Mouse (Mus musculus) CH12.LX (cell line): ENCODE results near the gene Fyco1. TPM values are rescaled to one million over a fixed set of nuclear protein-coding genes. Genes with fewer than 3 reads are reported as not detected.

Experiments
- DNase-seq: peaks from one replicate; pipeline ENCODE4 v3.0.0-alpha.2; 2013; ENCODE audit errors: extremely low read depth
- H3K27ac ChIP-seq: 2 replicates; pipeline ENCODE4 v1.5.1; 2012; ENCODE audit warnings: low read depth, mild to moderate bottlenecking, control low read depth, moderate library complexity; ENCODE audit not compliant: insufficient read depth
- H3K27me3 ChIP-seq: replicated peaks from 2 replicates; pipeline ENCODE3; 2012; ENCODE audit warnings: inconsistent platforms
- H3K36me3 ChIP-seq, 2 experiments: replicated peaks in 1 of 2; 2 replicates each; pipeline versions ENCODE3 to v1.6.1; 2012; ENCODE audit warnings: inconsistent platforms in 1 of 2, low read length in 1 of 2, mild to moderate bottlenecking in 1 of 2, mixed read lengths in 1 of 2, moderate library complexity in 1 of 2; ENCODE audit not compliant: control insufficient read depth in 1 of 2, insufficient read depth in 1 of 2
- H3K4me1 ChIP-seq, 2 experiments: 2 replicates each; pipeline ENCODE4 v1.6.1; 2012; ENCODE audit warnings: inconsistent platforms in 1 of 2, moderate library complexity in 1 of 2; ENCODE audit not compliant: insufficient read depth in 2 of 2, control insufficient read depth in 1 of 2
- H3K4me2 ChIP-seq: 2 replicates; pipeline ENCODE4 v1.6.1; 2012; ENCODE audit warnings: low read depth, mild to moderate bottlenecking, control low read depth; ENCODE audit not compliant: poor library complexity, insufficient read depth, severe bottlenecking
- H3K4me3 ChIP-seq, 3 experiments: fragments of 150-350 bp in 1 of 3; sonication (generic) in 1 of 3; replicated peaks in 1 of 3; 2 replicates each; pipeline versions ENCODE3 to v1.5.1; 2011 to 2012; ENCODE audit warnings: low read depth in 2 of 3, low read length in 2 of 3, mild to moderate bottlenecking in 2 of 3, moderate library complexity in 2 of 3, control low read depth in 1 of 3, improper control_type of control experiment in 1 of 3, inconsistent platforms in 1 of 3, mixed read lengths in 1 of 3; ENCODE audit not compliant: poor library complexity in 1 of 3
- H3K79me2 ChIP-seq: replicated peaks from 2 replicates; pipeline ENCODE4 v1.6.1; 2012; ENCODE audit warnings: mild to moderate bottlenecking, moderate library complexity; ENCODE audit not compliant: control insufficient read depth, poor library complexity, insufficient read depth, severe bottlenecking; ENCODE audit errors: extremely low read depth
- H3K9ac ChIP-seq: 2 replicates; pipeline ENCODE4 v1.6.1; 2012; ENCODE audit warnings: low read depth, mild to moderate bottlenecking, control low read depth, moderate library complexity; ENCODE audit not compliant: insufficient read depth
- H3K9me3 ChIP-seq: replicated peaks from 2 replicates; pipeline ENCODE3; 2012; ENCODE audit warnings: low read length, inconsistent platforms, mixed read lengths
- BHLHE40 ChIP-seq: IDR thresholded peaks from 2 replicates; pipeline ENCODE4 v1.6.1; 2011; ENCODE audit warnings: mild to moderate bottlenecking, low read depth, low read length, improper control_type of control experiment
- CHD1 ChIP-seq: IDR thresholded peaks from 2 replicates; pipeline ENCODE4 v1.6.1; 2012; ENCODE audit warnings: low read depth, low read length, improper control_type of control experiment, inconsistent platforms
- CHD2 ChIP-seq: IDR thresholded peaks from 2 replicates; pipeline ENCODE4 v1.6.1; 2011; ENCODE audit warnings: low read length, improper control_type of control experiment
- CTCF ChIP-seq, 2 experiments: IDR thresholded peaks in 1 of 2; conservative IDR thresholded peaks in 1 of 2; 2 replicates each; pipeline ENCODE4 v1.5.1; 2011 to 2012; ENCODE audit warnings: low read depth in 2 of 2, low read length in 2 of 2, improper control_type of control experiment in 1 of 2, inconsistent platforms in 1 of 2, mild to moderate bottlenecking in 1 of 2, moderate library complexity in 1 of 2
- E2F4 ChIP-seq: IDR thresholded peaks from 2 replicates; pipeline ENCODE4 v1.6.1; 2011; ENCODE audit warnings: low read depth, low read length, improper control_type of control experiment; ENCODE audit not compliant: insufficient replicate concordance
- EP300 ChIP-seq: IDR thresholded peaks from 2 replicates; pipeline ENCODE4 v1.6.1; 2011; ENCODE audit warnings: low read length, improper control_type of control experiment
- ETS1 ChIP-seq: conservative IDR thresholded peaks from 2 replicates; pipeline ENCODE4 v1.6.1; 2012; ENCODE audit warnings: low read depth, mild to moderate bottlenecking, inconsistent platforms, low read length, improper control_type of control experiment, moderate library complexity
- GABPA ChIP-seq: IDR thresholded peaks from 2 replicates; pipeline ENCODE4 v1.6.1; 2012; ENCODE audit warnings: low read depth, low read length, improper control_type of control experiment, inconsistent platforms; ENCODE audit not compliant: insufficient replicate concordance
- HCFC1 ChIP-seq: IDR thresholded peaks from 2 replicates; pipeline ENCODE4 v1.6.1; 2012; ENCODE audit warnings: low read depth, mild to moderate bottlenecking, inconsistent platforms, low read length, improper control_type of control experiment
- IRF4 ChIP-seq: IDR thresholded peaks from 2 replicates; pipeline ENCODE4 v1.6.1; 2014; ENCODE audit warnings: low read depth, mild to moderate bottlenecking, inconsistent platforms, low read length, improper control_type of control experiment
- JUN ChIP-seq: IDR thresholded peaks from 2 replicates; pipeline ENCODE4 v1.6.1; 2011; ENCODE audit warnings: low read depth, mild to moderate bottlenecking, low read length, improper control_type of control experiment, moderate library complexity; ENCODE audit not compliant: insufficient read depth
- MAFK ChIP-seq: IDR thresholded peaks from 2 replicates; pipeline ENCODE4 v1.6.1; 2011; ENCODE audit warnings: low read length, improper control_type of control experiment; ENCODE audit not compliant: insufficient replicate concordance
- MAZ ChIP-seq: IDR thresholded peaks from 2 replicates; pipeline ENCODE4 v1.6.1; 2012; ENCODE audit warnings: low read depth, mild to moderate bottlenecking, inconsistent platforms, low read length, improper control_type of control experiment, moderate library complexity
- MEF2A ChIP-seq: IDR thresholded peaks from 2 replicates; pipeline ENCODE4 v1.6.1; 2014; ENCODE audit warnings: low read depth, mild to moderate bottlenecking, inconsistent platforms, low read length, improper control_type of control experiment, borderline replicate concordance
- NELFE ChIP-seq: IDR thresholded peaks from 2 replicates; pipeline ENCODE4 v1.6.1; 2011; ENCODE audit warnings: low read depth, low read length, improper control_type of control experiment
- PAX5 ChIP-seq: IDR thresholded peaks from 2 replicates; pipeline ENCODE4 v1.6.1; 2012; ENCODE audit warnings: low read length, inconsistent platforms, mixed read lengths
- POLR2A ChIP-seq: IDR thresholded peaks from 2 replicates; pipeline ENCODE4 v1.6.1; 2011; ENCODE audit warnings: low read depth, mild to moderate bottlenecking, improper control_type of control experiment, low read length
- POLR2AphosphoS2 ChIP-seq: IDR thresholded peaks from 2 replicates; pipeline ENCODE4 v1.6.1; 2011; ENCODE audit warnings: low read depth, low read length, improper control_type of control experiment
- TBP ChIP-seq: conservative IDR thresholded peaks from 2 replicates; pipeline ENCODE4 v1.6.1; 2011; ENCODE audit warnings: low read depth, low read length, improper control_type of control experiment
- UBTF ChIP-seq: IDR thresholded peaks from 2 replicates; pipeline ENCODE4 v1.6.1; 2012; ENCODE audit warnings: low read depth, mild to moderate bottlenecking, inconsistent platforms, low read length, improper control_type of control experiment, moderate library complexity
- USF1 ChIP-seq: IDR thresholded peaks from 2 replicates; pipeline ENCODE4 v1.6.1; 2014; ENCODE audit warnings: low read depth, mild to moderate bottlenecking, inconsistent platforms, low read length, improper control_type of control experiment
- ZC3H11A ChIP-seq: IDR thresholded peaks from 2 replicates; pipeline ENCODE4 v1.6.1; 2012; ENCODE audit warnings: low read depth, mild to moderate bottlenecking, inconsistent platforms, low read length, improper control_type of control experiment
- dilution Hi-C: fragments of 300-500 bp; cut with MboI; formaldehyde crosslinking; loops from 2 replicates; pipeline ENCODE4 v1.14.3; 2020; ENCODE audit warnings: low sequenced_read_pairs; ENCODE audit not compliant: extremely low pct_unique_long_range_greater_than_20kb, extremely low pct_ligation_motif_present
- in situ Hi-C: fragments of 300-500 bp; cut with MboI; formaldehyde crosslinking; loops from 3 replicates; pipeline ENCODE4 v1.14.3; 2019; ENCODE audit warnings: low sequenced_read_pairs, low pct_ligation_motif_present, low pct_unique_long_range_greater_than_20kb, mixed read lengths
- polyA plus RNA-seq: library from polyadenylated mRNA; unstranded; fragments of >175 nt; gene quantifications from 2 replicates; pipeline ENCODE4 v1.2.1, GENCODE M21; 2012; ENCODE audit warnings: low read depth; ENCODE audit not compliant: insufficient read length
- total RNA-seq, 2 experiments: library from RNA; depleted of rRNA; stranded (reverse); fragments of 300-350 nt in 1 of 2; fragments of >200 nt in 1 of 2; gene quantifications; 2 replicates each; pipeline ENCODE4 v1.2.3; 2012 to 2014

Gene Fyco1
- total and polyA plus RNA-seq, 3 experiments, result 2.1 to 10.2 (median 6.0) TPM

DNA sequence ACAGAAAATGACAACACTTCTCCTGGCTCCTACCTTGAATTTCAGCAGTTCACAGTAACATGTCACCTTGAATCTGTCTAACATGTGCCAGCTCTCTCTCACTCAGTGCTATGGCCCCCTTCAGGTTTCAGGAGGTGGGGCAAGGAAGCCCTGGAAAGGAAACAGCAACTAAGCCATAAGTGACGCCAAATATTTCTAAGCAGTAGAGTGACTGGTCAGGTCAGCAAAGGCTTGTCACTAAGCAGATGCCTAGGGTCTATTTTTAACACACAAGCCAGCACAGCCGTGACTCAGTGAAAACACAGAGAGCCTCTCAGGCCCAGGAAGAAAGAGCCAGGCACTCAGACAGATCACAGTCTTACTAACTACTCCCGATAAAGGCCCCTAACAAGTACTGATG is 6.6 kb downstream of the Fyco1 start (continued):
- TF ChIP-seq HCFC1 (peak; percentile 43; the same call in 1 of the 2 replicates), POLR2A (peak; percentile 56), JUN (0 out of 2 replicates have a peak, but pooled peaks have one; percentile 1), ETS1 (peak; percentile 61; the same call in 1 of the 2 replicates), IRF4 (peak; percentile 73), GABPA (no peak), MAFK (peak; percentile 61; the same call in 1 of the 2 replicates), USF1 (no peak), TBP (0 out of 2 replicates have a peak, but pooled peaks have one; percentile 25), CHD1 (no peak)

DNA sequence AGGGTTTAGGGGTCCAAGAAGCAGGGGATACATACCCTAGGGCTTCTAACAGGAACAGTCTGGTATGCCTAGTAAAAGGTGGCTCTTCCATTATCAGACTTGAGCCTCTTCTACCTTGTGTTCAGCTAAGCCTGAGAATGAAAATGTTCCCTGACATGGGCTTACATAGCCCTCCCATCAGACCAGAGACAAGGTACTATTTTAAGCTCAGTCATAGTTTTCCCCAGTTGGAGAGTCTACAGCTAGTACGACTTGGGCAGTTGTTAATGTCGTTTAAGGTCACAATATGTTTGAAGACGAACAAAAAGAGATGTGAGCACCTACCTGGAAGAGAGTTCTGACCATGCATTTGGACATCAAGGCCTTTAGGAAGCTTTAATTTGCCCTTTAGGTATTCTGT is 7.2 kb downstream of the Fyco1 start:
- dilution Hi-C loops (no loop called here), in situ Hi-C loops (no loop called here)
- DNase-seq, result no peak
- Histone ChIP-seq H3K9me3 (no peaks in the 10 kb centered on the region), H3K4me2 (peak overlapping the region; percentile 45), H3K36me3 (peaks cover 29 to 47% of the 10 kb centered on the region in 2 experiments), H3K27me3 (no peaks in the 10 kb centered on the region), H3K79me2 (peaks cover 34% of the 10 kb centered on the region), H3K9ac (peak overlapping the region; percentile 47), H3K4me3 (no peak overlapping the region), H3K27ac (peak overlapping the region; percentile 93), H3K4me1 (peaks cover 13 to 55% of the 10 kb centered on the region in 2 experiments)
- no peak for TF ChIP-seq TBP
- no peak for TF ChIP-seq PAX5
- TF ChIP-seq E2F4, result no peak
- no peak for TF ChIP-seq CTCF (conservative IDR thresholded peaks at IDR 0.05 in 1 of 2, IDR thresholded peaks at IDR 0.05 in 1 of 2; ENCODE audit: low read depth in 2 of 2, low read length in 2 of 2)
- no peak for TF ChIP-seq CHD2
- TF ChIP-seq UBTF, result no peak
- no peak for TF ChIP-seq IRF4
- TF ChIP-seq ETS1, result no peak
- no peak for TF ChIP-seq USF1
- TF ChIP-seq CHD1, result no peak
- no peak; the same call in 1 of the 2 replicates for TF ChIP-seq POLR2A
- no peak for TF ChIP-seq POLR2AphosphoS2
- no peak for TF ChIP-seq JUN
- no peak for TF ChIP-seq ZC3H11A
- TF ChIP-seq MAZ, result no peak
- no peak for TF ChIP-seq BHLHE40
- TF ChIP-seq NELFE, result no peak
- no peak for TF ChIP-seq MEF2A
- TF ChIP-seq HCFC1, result no peak
- TF ChIP-seq EP300, result no peak
